Mouse (Mus musculus): ENCODE measurements around the gene Gm20388. TPM values are rescaled to one million over a fixed set of nuclear protein-coding genes. Genes with fewer than 3 reads are reported as not detected.
"Not testable (repeated sequence)": the region's sequence is repeated elsewhere in the genome, so short reads cannot be mapped to it uniquely, and the experiment has no call there.

Gene Gm20388
- polyA plus RNA-seq, 1 experiment from 2014 or later, result 2.5 TPM

- Histone ChIP-seq H3K36me3 (peaks cover 14% of the 10 kb centered on the region), H3K4me1 (peaks cover 48% of the 10 kb centered on the region), H3K4me3 (peak overlapping the region; percentile 86), H3K27ac (peak overlapping the region; percentile 94), H3K27me3 (ENCODE audit: low read depth, poor library complexity, severe bottlenecking) (0 out of 2 replicates have a peak, but pooled peaks cover 4% of the 10 kb centered on the region), H3K9me3 (replicated peaks) (no peaks in the 10 kb centered on the region)
- WGBS, result 1% methylated on average over 31 of the region's 31 CpGs
- DNase-seq (ENCODE audit: low spot score), result peak; percentile 60
Measured at GRCm38 (mm10) chr8:121653340-121654019, 1742.8 kb downstream of the Gm20388 start.

GRCm38 (mm10) chr8:121654131-121654530, 1743.5 kb downstream of the Gm20388 start:
- H3K4me1 ChIP-seq, result peaks cover 41% of the 10 kb centered on the region
- 0 out of 2 replicates have a peak, but pooled peaks cover 4% of the 10 kb centered on the region for H3K27me3 ChIP-seq (ENCODE audit: low read depth, poor library complexity, severe bottlenecking)
- no peak for DNase-seq (ENCODE audit: low spot score)
- H3K27ac ChIP-seq, result peak overlapping the region; percentile 94; the same call in 1 of the 2 replicates
- no peaks in the 10 kb centered on the region for H3K9me3 ChIP-seq (replicated peaks)
- peaks cover 14% of the 10 kb centered on the region for H3K36me3 ChIP-seq
- peak overlapping the region; percentile 86 for H3K4me3 ChIP-seq
- WGBS, result 83% methylated on average over 4 of the region's 4 CpGs

GRCm38 (mm10) chr8:121654966-121655494, 1744.4 kb downstream of the Gm20388 start:
- 0 out of 2 replicates have a peak, but pooled peaks cover 4% of the 10 kb centered on the region for H3K27me3 ChIP-seq (ENCODE audit: low read depth, poor library complexity, severe bottlenecking)
- peaks cover 11% of the 10 kb centered on the region for H3K36me3 ChIP-seq
- H3K27ac ChIP-seq, result no peak overlapping the region
- no peak for DNase-seq (ENCODE audit: low spot score)
- WGBS, result 83% methylated on average over 14 of the region's 14 CpGs
- no peaks in the 10 kb centered on the region for H3K9me3 ChIP-seq (replicated peaks)
- H3K4me3 ChIP-seq, result no peak overlapping the region
- H3K4me1 ChIP-seq, result peaks cover 33% of the 10 kb centered on the region

- Histone ChIP-seq H3K4me1 (peaks cover 8% of the 10 kb centered on the region), H3K9me3 (replicated peaks) (no peaks in the 10 kb centered on the region), H3K4me3 (no peak overlapping the region), H3K36me3 (no peaks in the 10 kb centered on the region), H3K27ac (no peak overlapping the region), H3K27me3 (ENCODE audit: low read depth, poor library complexity, severe bottlenecking) (no peaks in the 10 kb centered on the region)
- DNase-seq (ENCODE audit: low spot score), result no peak
- WGBS, result 82% methylated on average over 15 of the region's 15 CpGs
Measured at GRCm38 (mm10) chr8:121660602-121661001, 1750.0 kb downstream of the Gm20388 start.

GRCm38 (mm10) chr8:121661631-121662357, 1751.2 kb downstream of the Gm20388 start:
- peaks cover 11% of the 10 kb centered on the region for H3K4me1 ChIP-seq
- no peak overlapping the region for H3K4me3 ChIP-seq
- H3K27ac ChIP-seq, result no peak overlapping the region
- no peaks in the 10 kb centered on the region for H3K36me3 ChIP-seq
- H3K27me3 ChIP-seq (ENCODE audit: low read depth, poor library complexity, severe bottlenecking), result no peaks in the 10 kb centered on the region
- WGBS, result 86% methylated on average over 18 of the region's 18 CpGs
- DNase-seq (ENCODE audit: low spot score), result no peak
- no peaks in the 10 kb centered on the region for H3K9me3 ChIP-seq (replicated peaks)

- Histone ChIP-seq H3K4me3 (no peak overlapping the region), H3K36me3 (no peaks in the 10 kb centered on the region), H3K27ac (no peak overlapping the region), H3K4me1 (peaks cover 11% of the 10 kb centered on the region), H3K9me3 (replicated peaks) (no peaks in the 10 kb centered on the region), H3K27me3 (ENCODE audit: low read depth, poor library complexity, severe bottlenecking) (no peaks in the 10 kb centered on the region)
- DNase-seq (ENCODE audit: low spot score), result no peak
- 96% methylated on average over 12 of the region's 12 CpGs for WGBS
Measured at GRCm38 (mm10) chr8:121663101-121663500, 1752.5 kb downstream of the Gm20388 start.

- 0 out of 2 replicates have a peak, but pooled peaks cover 5% of the 10 kb centered on the region for H3K27me3 ChIP-seq (ENCODE audit: low read depth, poor library complexity, severe bottlenecking)
- peak overlapping the region; percentile 80 for H3K27ac ChIP-seq
- 8% methylated on average over 16 of the region's 16 CpGs for WGBS
- peak; percentile 79 for DNase-seq (ENCODE audit: low spot score)
- H3K9me3 ChIP-seq (replicated peaks), result no peaks in the 10 kb centered on the region
- peak overlapping the region; percentile 42 for H3K4me3 ChIP-seq
- no peaks in the 10 kb centered on the region for H3K36me3 ChIP-seq
- H3K4me1 ChIP-seq, result peaks cover 28% of the 10 kb centered on the region
Measured at GRCm38 (mm10) chr8:121665329-121665728, 1754.7 kb downstream of the Gm20388 start.

- WGBS, result 76% methylated on average over 9 of the region's 9 CpGs
- H3K4me3 ChIP-seq; H3K9me3 ChIP-seq (replicated peaks); H3K36me3 ChIP-seq; DNase-seq (ENCODE audit: low spot score); H3K27me3 ChIP-seq (ENCODE audit: low read depth, poor library complexity, severe bottlenecking): not testable (repeated sequence)
- Histone ChIP-seq H3K27ac (peak overlapping the region; percentile 78), H3K4me1 (peaks cover 28% of the 10 kb centered on the region)
Measured at GRCm38 (mm10) chr8:121667936-121668500, 1757.4 kb downstream of the Gm20388 start.

GRCm38 (mm10) chr8:121668553-121668952, 1757.9 kb downstream of the Gm20388 start:
- 0 out of 2 replicates have a peak, but pooled peaks cover 5% of the 10 kb centered on the region for H3K27me3 ChIP-seq (ENCODE audit: low read depth, poor library complexity, severe bottlenecking)
- no peaks in the 10 kb centered on the region for H3K9me3 ChIP-seq (replicated peaks)
- no peak overlapping the region for H3K4me3 ChIP-seq
- H3K4me1 ChIP-seq, result peaks cover 28% of the 10 kb centered on the region
- peak overlapping the region; percentile 78 for H3K27ac ChIP-seq
- DNase-seq (ENCODE audit: low spot score), result no peak
- WGBS, result 51% methylated on average over 6 of the region's 6 CpGs
- no peaks in the 10 kb centered on the region for H3K36me3 ChIP-seq

- Histone ChIP-seq H3K4me3 (no peak overlapping the region), H3K9me3 (replicated peaks) (no peaks in the 10 kb centered on the region), H3K36me3 (no peaks in the 10 kb centered on the region), H3K4me1 (peaks cover 28% of the 10 kb centered on the region), H3K27ac (peak overlapping the region; percentile 78), H3K27me3 (ENCODE audit: low read depth, poor library complexity, severe bottlenecking) (0 out of 2 replicates have a peak, but pooled peaks cover 5% of the 10 kb centered on the region)
- 17% methylated on average over 8 of the region's 8 CpGs for WGBS
- DNase-seq (ENCODE audit: low spot score), result no peak
Measured at GRCm38 (mm10) chr8:121669208-121669607, 1758.6 kb downstream of the Gm20388 start.

- no peak for DNase-seq (ENCODE audit: low spot score)
- no peak overlapping the region for H3K27ac ChIP-seq
- H3K9me3 ChIP-seq (replicated peaks), result no peaks in the 10 kb centered on the region
- 69% methylated on average over 4 of the region's 4 CpGs for WGBS
- H3K36me3 ChIP-seq, result no peaks in the 10 kb centered on the region
- 0 out of 2 replicates have a peak, but pooled peaks cover 5% of the 10 kb centered on the region for H3K27me3 ChIP-seq (ENCODE audit: low read depth, poor library complexity, severe bottlenecking)
- H3K4me1 ChIP-seq, result peaks cover 22% of the 10 kb centered on the region
- H3K4me3 ChIP-seq, result no peak overlapping the region
Measured at GRCm38 (mm10) chr8:121673153-121673552, 1762.5 kb downstream of the Gm20388 start.

GRCm38 (mm10) chr8:121673917-121674316, 1763.3 kb downstream of the Gm20388 start:
- H3K4me1 ChIP-seq, result peaks cover 14% of the 10 kb centered on the region
- no peak overlapping the region for H3K4me3 ChIP-seq
- H3K36me3 ChIP-seq, result no peaks in the 10 kb centered on the region
- no peaks in the 10 kb centered on the region for H3K9me3 ChIP-seq (replicated peaks)
- H3K27me3 ChIP-seq (ENCODE audit: low read depth, poor library complexity, severe bottlenecking), result 0 out of 2 replicates have a peak, but pooled peaks cover 3% of the 10 kb centered on the region
- H3K27ac ChIP-seq, result no peak overlapping the region
- WGBS, result 87% methylated on average over 5 of the region's 5 CpGs
- no peak for DNase-seq (ENCODE audit: low spot score)
